Mouse (Mus musculus): ENCODE data around the gene Egfl6.

GRCm38 (mm10) chrX:166615191-166615590 lies 29.7 kb upstream of the Egfl6 start:
- TF ChIP-seq CTCF (IDR thresholded peaks at IDR 0.05) (no peak), POLR2A (IDR thresholded peaks at IDR 0.05; ENCODE audit: insufficient read depth, low read depth, low read length) (no peak), EP300 (IDR thresholded peaks at IDR 0.05; ENCODE audit: insufficient read depth, low read depth, low read length) (no peak)
